Mouse (Mus musculus) intestine, embryonic 14.5 days (tissue): Measurements from ENCODE around the gene Akt1s1. TPM values are rescaled to one million over a fixed set of nuclear protein-coding genes. Genes with fewer than 3 reads are reported as not detected.

Source experiments
- ATAC-seq: fragments of 200-750 bp; cut with Nextera tagmentation; replicated peaks from 2 replicates; pipeline ENCODE4 v1.8.0; 2017; ENCODE audit warnings: low read depth, moderate number of reproducible peaks, moderate TSS enrichment, moderate library complexity; ENCODE audit not compliant: low FRiP score, low TSS enrichment
- DNase-seq: peaks from one replicate; pipeline ENCODE4 v3.0.0-alpha.2; 2018; ENCODE audit warnings: low spot score
- H3K27ac ChIP-seq: fragments of 300-500 bp; sonication (generic); 2 replicates; pipeline ENCODE4 v1.5.1; 2014; ENCODE audit warnings: low read depth, mild to moderate bottlenecking, control low read depth
- H3K27me3 ChIP-seq: fragments of 300-500 bp; sonication (generic); replicated peaks from 2 replicates; pipeline ENCODE4 v1.6.1; 2014; ENCODE audit warnings: low read length, control low read depth; ENCODE audit not compliant: control insufficient read depth, insufficient read depth
- H3K36me3 ChIP-seq: fragments of 300-500 bp; sonication (generic); 2 replicates; pipeline ENCODE4 v1.6.1; 2014; ENCODE audit warnings: low read length, control low read depth; ENCODE audit not compliant: control insufficient read depth, insufficient read depth
- H3K4me1 ChIP-seq: fragments of 300-500 bp; sonication (generic); replicated peaks from 2 replicates; pipeline ENCODE4 v1.6.1; 2014; ENCODE audit warnings: low read length, control low read depth, mixed read lengths; ENCODE audit not compliant: control insufficient read depth, insufficient read depth
- H3K4me2 ChIP-seq: fragments of 300-500 bp; sonication (generic); 2 replicates; pipeline ENCODE4 v1.6.1; 2014; ENCODE audit warnings: low read length
- H3K4me3 ChIP-seq: fragments of 300-500 bp; sonication (generic); 2 replicates; pipeline ENCODE4 v1.5.1; 2014; ENCODE audit warnings: low read depth, low read length, control low read depth, mixed read lengths
- H3K9ac ChIP-seq: fragments of 300-500 bp; sonication (generic); 2 replicates; pipeline ENCODE4 v1.6.1; 2014; ENCODE audit warnings: mild to moderate bottlenecking, low read length
- H3K9me3 ChIP-seq: fragments of 300-500 bp; sonication (generic); 2 replicates; pipeline ENCODE4 v1.6.1; 2016; ENCODE audit warnings: low read length, control low read depth; ENCODE audit not compliant: control insufficient read depth
- WGBS: fragments of 180-500 bp; shearing (Covaris S2); extraction: QIAGEN DNeasy Blood & Tissue Kit; methylation state at CpG from one replicate; pipeline ENCODE4 v1.1.7; 2014; 5-methylcytosine and 5-hydroxymethylcytosine counted together
- polyA plus RNA-seq: library from polyadenylated mRNA; unstranded; fragments of >200 nt; fragmentation: Nextera tagmentation; extraction: Ambion mirVana; gene quantifications from 2 replicates; pipeline ENCODE4 v1.2.1, GENCODE M21; 2014

The Akt1s1 gene
- polyA plus RNA-seq, 1 experiment from 2014 or later = 68.0 TPM

DNA sequence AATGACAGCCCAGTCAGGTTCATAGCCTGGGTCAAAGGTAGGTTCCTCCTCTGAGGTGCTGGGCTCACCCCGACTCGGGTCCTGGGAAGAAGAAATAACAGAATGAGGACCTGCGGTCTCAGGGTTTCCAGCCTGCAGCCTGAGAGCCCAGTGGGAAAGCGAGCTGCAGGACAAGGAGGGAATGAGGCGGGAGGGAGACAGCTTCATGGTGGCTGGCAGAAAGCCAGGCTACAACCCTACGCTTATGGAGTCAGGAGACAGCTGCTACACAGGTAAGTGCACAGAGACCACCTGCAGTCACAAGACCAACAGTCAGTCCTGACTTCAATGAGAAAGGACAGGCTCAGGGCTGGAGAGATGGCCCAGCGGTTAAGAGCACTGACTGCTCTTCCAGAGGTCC lies 2.0 kb upstream of the Akt1s1 start:
- Histone ChIP-seq H3K27ac (no peak overlapping the region), H3K4me1 (peaks cover 21% of the 10 kb centered on the region), H3K4me2 (no peak overlapping the region), H3K9me3 (no peaks in the 10 kb centered on the region), H3K9ac (no peak overlapping the region), H3K27me3 (no peaks in the 10 kb centered on the region), H3K4me3 (no peak overlapping the region), H3K36me3 (peaks cover 51% of the 10 kb centered on the region)
- DNase-seq (no peak), ATAC-seq (no peak)
- WGBS = 89% methylated on average over 7 of the region's 7 CpGs

DNA sequence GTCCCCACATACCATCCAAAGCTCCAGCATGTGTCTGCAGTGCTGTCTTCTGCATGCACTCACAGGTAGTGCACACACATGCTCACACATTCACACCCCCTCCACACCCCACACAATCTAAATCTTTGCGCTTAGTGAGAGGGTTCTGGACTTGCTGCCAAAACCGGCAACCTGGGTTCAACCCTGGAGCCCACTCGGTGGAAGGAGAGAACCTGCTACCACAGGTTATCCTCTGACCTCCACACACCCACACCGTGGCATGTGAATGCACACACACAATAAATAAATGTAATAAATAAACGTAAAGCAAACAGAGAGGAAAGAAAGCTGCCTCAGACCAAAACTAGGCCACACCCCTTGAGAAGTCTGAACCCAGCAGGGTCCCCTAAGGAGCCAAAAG lies 1.0 kb upstream of the Akt1s1 start:
- H3K4me2 ChIP-seq = peak overlapping the region; percentile 80
- H3K4me1 ChIP-seq = peaks cover 21% of the 10 kb centered on the region
- peak overlapping the region; percentile 68 for H3K4me3 ChIP-seq
- no peaks in the 10 kb centered on the region for H3K27me3 ChIP-seq
- 73% methylated on average over 5 of the region's 5 CpGs for WGBS
- H3K27ac ChIP-seq = 0 out of 2 replicates have a peak overlapping the region, but pooled peaks have one; percentile 22
- no peak for ATAC-seq
- H3K9me3 ChIP-seq = no peaks in the 10 kb centered on the region
- H3K9ac ChIP-seq = peak overlapping the region; percentile 71
- DNase-seq = no peak
- peaks cover 48% of the 10 kb centered on the region for H3K36me3 ChIP-seq

DNA sequence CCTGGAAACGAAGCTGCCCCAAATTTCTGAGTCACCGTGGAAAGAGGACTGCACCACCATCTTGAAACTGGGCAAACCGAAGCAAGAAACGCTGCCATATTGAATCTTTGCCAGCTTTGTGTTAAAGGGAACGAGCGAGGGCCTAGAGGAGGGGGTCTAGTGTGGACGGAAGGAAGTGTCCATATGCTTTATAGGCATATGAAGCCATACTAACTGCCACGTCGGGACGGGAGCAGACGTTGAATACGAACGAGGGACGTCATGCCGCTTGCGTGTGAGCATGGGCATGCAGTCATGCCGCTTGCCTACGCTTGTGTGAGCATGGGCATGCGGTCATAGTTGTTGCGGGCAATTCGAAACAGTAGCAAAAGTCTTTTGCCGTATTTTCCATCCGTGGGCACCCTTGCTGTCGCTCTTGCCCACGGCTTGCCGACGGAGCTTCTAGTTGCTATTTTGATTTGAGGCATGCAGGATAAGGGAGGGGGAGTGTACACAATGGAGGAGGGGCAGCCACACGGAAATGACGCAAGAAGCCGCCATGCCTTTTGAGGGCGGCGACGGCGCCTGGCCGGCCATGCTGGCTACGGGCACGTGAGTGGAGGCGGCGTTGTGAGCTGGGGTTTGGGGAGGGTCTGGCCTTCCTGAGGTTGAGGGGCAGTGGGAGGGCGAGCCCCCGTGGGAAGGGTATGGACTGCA lies 773 bp downstream of the Akt1s1 start:
- DNase-seq = peak; percentile 92
- Histone ChIP-seq H3K4me1 (peaks cover 34% of the 10 kb centered on the region), H3K36me3 (peaks cover 38% of the 10 kb centered on the region), H3K4me3 (peak overlapping the region; percentile 68), H3K4me2 (peak overlapping the region; percentile 80), H3K9ac (peak overlapping the region; percentile 71), H3K27me3 (no peaks in the 10 kb centered on the region), H3K9me3 (no peaks in the 10 kb centered on the region), H3K27ac (peak overlapping the region; percentile 99)
- peak; percentile 61 for ATAC-seq
- WGBS = under 1% methylated on average over 40 of the region's 41 CpGs

GRCm38 (mm10) chr7:44850146-44850545 lies 1.4 kb downstream of the Akt1s1 start:
- H3K9ac ChIP-seq = peak overlapping the region; percentile 71
- peak; percentile 86 for DNase-seq
- H3K4me1 ChIP-seq = peaks cover 34% of the 10 kb centered on the region
- no peaks in the 10 kb centered on the region for H3K27me3 ChIP-seq
- peaks cover 33% of the 10 kb centered on the region for H3K36me3 ChIP-seq
- peak overlapping the region; percentile 68 for H3K4me3 ChIP-seq
- ATAC-seq = peak; percentile 37
- H3K27ac ChIP-seq = peak overlapping the region; percentile 99
- 0% methylated on average over 32 of the region's 33 CpGs for WGBS
- H3K9me3 ChIP-seq = no peaks in the 10 kb centered on the region
- peak overlapping the region; percentile 80 for H3K4me2 ChIP-seq

DNA sequence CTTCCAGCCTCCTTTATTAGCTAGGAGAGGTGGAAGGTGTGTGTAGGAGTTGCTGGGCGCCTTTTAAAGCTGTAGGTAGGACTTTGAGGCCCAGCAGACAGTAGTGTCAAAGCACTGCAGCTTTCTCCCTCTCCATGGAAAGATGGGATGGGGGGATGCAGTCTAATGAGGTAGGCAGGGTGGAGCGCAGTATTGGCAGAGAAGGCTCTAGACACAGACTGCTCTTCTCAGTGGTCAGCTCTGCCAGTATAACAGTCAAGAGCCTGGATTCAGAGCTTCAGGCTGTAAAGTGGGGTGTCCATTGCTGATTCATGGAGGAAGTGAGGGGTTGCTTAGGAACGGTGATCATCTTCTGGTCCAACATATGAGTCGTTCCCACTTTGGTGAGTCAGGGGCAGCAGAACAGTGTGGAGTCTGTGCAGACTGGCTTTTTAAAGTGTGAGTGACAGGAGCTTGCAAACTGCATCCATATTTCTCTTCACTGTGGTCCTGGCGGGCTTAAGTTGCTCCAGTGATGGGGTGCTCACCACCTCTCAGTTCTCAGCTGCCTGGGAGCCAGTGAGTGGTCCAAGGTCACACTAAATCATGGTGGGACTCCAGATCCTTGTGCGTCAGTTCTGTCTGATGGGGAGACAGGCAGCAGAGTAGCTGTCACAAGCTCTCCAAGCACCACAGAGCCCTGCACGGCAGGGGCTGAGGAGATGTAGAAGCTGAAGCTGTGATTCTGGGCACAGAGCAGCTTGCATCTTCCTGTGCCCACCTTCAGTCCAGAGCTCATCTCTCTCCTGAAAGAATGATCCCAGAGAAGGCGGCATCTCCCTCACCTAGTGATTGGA lies 2.2 kb downstream of the Akt1s1 start:
- DNase-seq (no peak), ATAC-seq (no peak)
- Histone ChIP-seq H3K36me3 (peaks cover 24% of the 10 kb centered on the region), H3K27me3 (no peaks in the 10 kb centered on the region), H3K9me3 (no peaks in the 10 kb centered on the region), H3K4me1 (peaks cover 34% of the 10 kb centered on the region), H3K4me2 (peak overlapping the region; percentile 80), H3K4me3 (peak overlapping the region; percentile 68), H3K9ac (peak overlapping the region; percentile 71), H3K27ac (peak overlapping the region; percentile 99)
- 70% methylated on average over 8 of the region's 8 CpGs for WGBS

- peaks cover 17% of the 10 kb centered on the region for H3K36me3 ChIP-seq
- no peak overlapping the region for H3K4me3 ChIP-seq
- H3K4me2 ChIP-seq = no peak overlapping the region
- H3K4me1 ChIP-seq = peaks cover 39% of the 10 kb centered on the region
- H3K9ac ChIP-seq = no peak overlapping the region
- WGBS = 91% methylated on average over 12 of the region's 12 CpGs
- DNase-seq (no peak), ATAC-seq (no peak)
- no peaks in the 10 kb centered on the region for H3K27me3 ChIP-seq
- no peaks in the 10 kb centered on the region for H3K9me3 ChIP-seq
- no peak overlapping the region for H3K27ac ChIP-seq
Observed at GRCm38 (mm10) chr7:44851625-44852234, 2.9 kb downstream of the Akt1s1 start.

DNA sequence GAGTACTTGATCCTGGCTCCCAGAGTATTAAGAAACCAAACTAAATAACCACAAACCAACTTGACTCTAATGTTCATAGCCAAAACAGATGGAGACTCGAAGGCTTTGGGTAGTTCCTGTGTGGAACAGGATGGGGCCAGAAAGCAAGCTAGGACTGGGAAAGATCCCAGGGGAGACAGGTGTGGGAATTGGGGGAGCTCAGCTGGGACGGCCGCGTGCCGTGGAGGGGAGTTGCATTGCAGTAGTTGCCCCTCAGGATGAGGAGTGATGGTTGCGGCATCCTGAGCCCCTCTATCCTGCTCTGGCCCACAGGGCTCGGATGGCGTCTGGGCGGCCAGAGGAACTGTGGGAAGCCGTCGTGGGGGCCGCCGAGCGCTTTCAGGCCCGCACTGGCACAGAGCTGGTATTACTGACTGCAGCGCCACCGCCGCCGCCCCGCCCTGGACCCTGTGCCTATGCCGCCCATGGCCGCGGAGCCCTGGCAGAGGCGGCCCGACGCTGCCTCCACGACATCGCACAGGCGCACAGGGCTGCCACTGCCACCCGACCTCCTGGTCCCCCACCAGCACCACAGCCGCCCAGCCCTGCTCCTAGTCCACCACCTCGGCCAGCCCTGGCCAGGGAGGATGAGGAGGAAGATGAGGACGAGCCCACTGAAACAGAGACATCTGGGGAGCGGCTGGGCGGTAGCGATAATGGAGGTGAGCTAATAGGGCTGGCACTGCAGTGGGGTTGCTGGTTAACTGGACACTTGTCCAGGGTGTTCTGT lies 3.7 kb downstream of the Akt1s1 start:
- Histone ChIP-seq H3K27me3 (no peaks in the 10 kb centered on the region), H3K4me1 (peaks cover 38% of the 10 kb centered on the region), H3K9ac (no peak overlapping the region), H3K27ac (no peak overlapping the region), H3K9me3 (no peaks in the 10 kb centered on the region), H3K4me3 (no peak overlapping the region), H3K4me2 (no peak overlapping the region), H3K36me3 (peaks cover 15% of the 10 kb centered on the region; the same call in 1 of the 2 replicates)
- WGBS = 87% methylated on average over 36 of the region's 36 CpGs
- ATAC-seq (no peak), DNase-seq (no peak)

DNA sequence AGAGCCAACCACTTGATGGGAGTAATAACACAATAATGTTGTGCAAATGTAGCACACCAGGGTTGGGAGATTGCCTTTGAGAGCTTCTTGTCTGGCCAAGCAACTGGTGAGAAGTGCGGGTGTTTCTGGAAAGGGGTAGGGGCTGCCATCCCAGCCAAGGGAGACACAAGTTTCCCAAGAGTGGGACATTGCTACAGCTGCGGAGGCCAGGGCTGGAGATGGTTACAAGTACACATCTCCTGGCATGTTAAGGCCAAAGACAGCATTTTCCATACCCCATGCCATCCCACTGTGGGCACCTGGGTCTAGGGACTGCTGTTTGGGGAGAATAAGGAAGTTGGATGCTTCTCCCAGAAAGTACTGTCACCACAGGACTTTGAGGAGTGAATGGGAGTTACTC lies 4.3 kb downstream of the Akt1s1 start:
- H3K27ac ChIP-seq = no peak overlapping the region
- no peaks in the 10 kb centered on the region for H3K27me3 ChIP-seq
- H3K9me3 ChIP-seq = no peaks in the 10 kb centered on the region
- ATAC-seq (no peak), DNase-seq (no peak)
- no peak overlapping the region for H3K9ac ChIP-seq
- H3K4me2 ChIP-seq = no peak overlapping the region
- peaks cover 38% of the 10 kb centered on the region for H3K4me1 ChIP-seq
- H3K36me3 ChIP-seq = peaks cover 15% of the 10 kb centered on the region; the same call in 1 of the 2 replicates
- 91% methylated on average over 2 of the region's 2 CpGs for WGBS
- H3K4me3 ChIP-seq = no peak overlapping the region
